Mouse (Mus musculus) stomach, embryonic 16.5 days (tissue): ENCODE results near the gene Gm49405. TPM values are rescaled to one million over a fixed set of nuclear protein-coding genes. Genes with fewer than 3 reads are reported as not detected.

Experiments used
- ATAC-seq: fragments of 200-750 bp; cut with Nextera tagmentation; 2 replicates; pipeline ENCODE4 v1.8.0; 2017; ENCODE audit warnings: moderate number of reproducible peaks, moderate TSS enrichment; ENCODE audit not compliant: insufficient read depth, low FRiP score
- H3K27ac ChIP-seq: fragments of 300-500 bp; sonication (generic); 2 replicates; pipeline ENCODE4 v1.5.1; 2014; ENCODE audit warnings: low read length
- H3K27me3 ChIP-seq: fragments of 300-500 bp; sonication (generic); 2 replicates; pipeline ENCODE4 v1.6.1; 2014; ENCODE audit warnings: low read length, control low read depth, mixed read lengths; ENCODE audit not compliant: control insufficient read depth, insufficient read depth
- H3K36me3 ChIP-seq: fragments of 300-500 bp; sonication (generic); 2 replicates; pipeline ENCODE4 v1.6.1; 2014; ENCODE audit warnings: low read length; ENCODE audit not compliant: control insufficient read depth, insufficient read depth
- H3K4me1 ChIP-seq: fragments of 300-500 bp; sonication (generic); 2 replicates; pipeline ENCODE4 v1.6.1; 2014; ENCODE audit warnings: low read length, control low read depth, mixed read lengths; ENCODE audit not compliant: control insufficient read depth, insufficient read depth
- H3K4me2 ChIP-seq: fragments of 300-500 bp; sonication (generic); 2 replicates; pipeline ENCODE4 v1.6.1; 2014; ENCODE audit warnings: low read depth, low read length, mixed read lengths
- H3K4me3 ChIP-seq: fragments of 300-500 bp; sonication (generic); replicated peaks from 2 replicates; pipeline ENCODE4 v1.5.1; 2014; ENCODE audit warnings: mild to moderate bottlenecking, low read length
- H3K9ac ChIP-seq: fragments of 300-500 bp; sonication (generic); 2 replicates; pipeline ENCODE4 v1.6.1; 2014; ENCODE audit warnings: low read length
- H3K9me3 ChIP-seq: fragments of 300-500 bp; sonication (generic); replicated peaks from 2 replicates; pipeline ENCODE4 v1.6.1; 2016; ENCODE audit warnings: low read length, control low read depth; ENCODE audit not compliant: control insufficient read depth
- WGBS: fragments of 180-500 bp; shearing (Covaris S2); extraction: QIAGEN DNeasy Blood & Tissue Kit; methylation state at CpG from one replicate; pipeline ENCODE4 v1.1.7; 2014; 5-methylcytosine and 5-hydroxymethylcytosine counted together
- polyA plus RNA-seq: library from polyadenylated mRNA; unstranded; fragments of >200 nt; fragmentation: Nextera tagmentation; extraction: Ambion mirVana; gene quantifications from 2 replicates; pipeline ENCODE4 v1.2.1, GENCODE M21; 2015

Gm49405 gene
- polyA plus RNA-seq, 1 experiment from 2014 or later: 2.8 TPM

DNA sequence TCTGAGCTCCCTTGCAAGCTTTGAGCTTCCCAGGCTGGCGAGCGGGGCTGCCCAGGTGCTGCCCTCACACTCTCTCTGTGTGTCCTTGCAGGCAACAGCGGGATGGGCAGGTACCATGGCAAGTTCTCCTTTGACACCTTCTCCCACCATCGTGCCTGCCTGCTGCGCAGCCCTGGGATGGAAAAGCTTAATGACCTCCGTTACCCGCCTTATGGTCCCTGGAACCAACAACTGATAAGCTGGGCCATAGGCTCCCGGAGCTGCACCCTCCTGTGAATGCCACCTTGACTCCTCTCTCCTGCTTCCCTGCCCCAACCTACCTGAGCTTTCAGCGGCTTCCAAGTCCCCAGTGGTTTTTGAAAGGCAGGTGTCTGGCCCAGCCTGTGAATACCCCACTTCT lies 19.5 kb upstream of the Gm49405 start:
- H3K4me1 ChIP-seq: peaks cover 3% of the 10 kb centered on the region; the same call in 1 of the 2 replicates
- no peak overlapping the region for H3K4me3 ChIP-seq
- no peak for ATAC-seq
- 69% methylated on average over 9 of the region's 9 CpGs for WGBS
- H3K36me3 ChIP-seq: no peaks in the 10 kb centered on the region
- H3K27me3 ChIP-seq: no peaks in the 10 kb centered on the region
- H3K4me2 ChIP-seq: no peak overlapping the region
- no peak overlapping the region for H3K27ac ChIP-seq
- no peak overlapping the region for H3K9ac ChIP-seq
- H3K9me3 ChIP-seq: no peaks in the 10 kb centered on the region

DNA sequence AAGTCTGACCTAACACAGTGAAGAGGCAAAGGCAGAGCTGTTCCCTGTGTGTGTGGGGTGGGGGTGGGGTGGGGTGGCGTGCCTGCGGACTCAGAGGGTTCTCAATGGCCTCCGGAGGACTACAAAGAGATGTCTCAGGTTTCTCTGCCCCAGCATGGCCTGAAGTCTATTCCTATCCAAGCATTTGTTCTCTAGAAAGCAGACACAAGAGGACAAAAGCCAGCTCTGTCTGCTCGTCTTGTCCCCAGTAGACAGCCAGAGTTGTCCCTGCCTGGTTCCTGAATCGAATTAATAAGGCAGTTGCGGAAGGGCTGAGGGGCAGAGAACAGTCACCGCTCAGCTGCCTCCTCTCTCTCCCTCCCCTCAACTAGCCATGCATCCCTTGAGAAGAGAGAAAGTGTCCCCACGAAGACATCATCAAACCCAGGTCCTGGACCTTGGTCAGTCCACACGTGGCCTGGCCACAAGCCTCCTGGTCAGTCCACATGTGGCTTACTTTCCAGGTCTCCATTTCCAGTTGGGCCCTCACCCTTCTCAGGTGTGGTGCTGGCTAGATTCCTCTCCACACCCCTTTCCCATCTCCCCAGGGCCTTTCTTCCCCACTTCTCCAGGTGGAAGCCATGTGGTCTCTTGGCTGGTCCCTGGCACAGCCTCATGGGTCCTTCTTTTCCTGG lies 16.8 kb upstream of the Gm49405 start:
- Histone ChIP-seq H3K27ac (no peak overlapping the region), H3K4me2 (no peak overlapping the region), H3K36me3 (no peaks in the 10 kb centered on the region), H3K27me3 (no peaks in the 10 kb centered on the region), H3K9ac (no peak overlapping the region), H3K9me3 (no peaks in the 10 kb centered on the region), H3K4me1 (peaks cover 14% of the 10 kb centered on the region), H3K4me3 (no peak overlapping the region)
- no peak for ATAC-seq
- 55% methylated on average over 9 of the region's 9 CpGs for WGBS

DNA sequence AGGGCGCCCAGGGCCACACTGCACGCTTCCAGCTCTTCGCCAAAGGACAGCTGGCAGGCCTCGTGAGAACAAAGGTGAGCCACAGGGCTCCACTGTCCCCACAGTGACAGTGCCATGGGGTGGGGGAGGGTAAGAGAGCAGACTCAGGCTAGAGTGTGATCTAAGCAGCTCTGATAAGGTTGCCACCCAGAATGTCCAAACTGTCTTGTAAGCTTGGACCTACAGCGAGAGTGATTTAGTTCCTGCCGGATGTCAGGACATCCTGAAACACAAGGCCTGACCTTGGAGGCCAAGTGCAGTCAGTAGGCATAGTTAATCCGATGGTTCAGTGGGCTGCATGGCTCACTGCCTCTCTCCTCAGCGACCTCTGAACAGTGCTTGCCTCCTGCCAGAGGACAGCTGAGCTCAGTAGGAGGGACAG lies 15.2 kb upstream of the Gm49405 start:
- 0 out of 2 replicates have a peak overlapping the region, but pooled peaks have one; percentile 21 for H3K27ac ChIP-seq
- H3K36me3 ChIP-seq: no peaks in the 10 kb centered on the region
- peaks cover 12% of the 10 kb centered on the region for H3K4me1 ChIP-seq
- H3K4me3 ChIP-seq: no peak overlapping the region
- H3K27me3 ChIP-seq: no peaks in the 10 kb centered on the region
- no peak overlapping the region for H3K9ac ChIP-seq
- 34% methylated on average over 8 of the region's 8 CpGs for WGBS
- no peak for ATAC-seq
- no peaks in the 10 kb centered on the region for H3K9me3 ChIP-seq
- H3K4me2 ChIP-seq: no peak overlapping the region

DNA sequence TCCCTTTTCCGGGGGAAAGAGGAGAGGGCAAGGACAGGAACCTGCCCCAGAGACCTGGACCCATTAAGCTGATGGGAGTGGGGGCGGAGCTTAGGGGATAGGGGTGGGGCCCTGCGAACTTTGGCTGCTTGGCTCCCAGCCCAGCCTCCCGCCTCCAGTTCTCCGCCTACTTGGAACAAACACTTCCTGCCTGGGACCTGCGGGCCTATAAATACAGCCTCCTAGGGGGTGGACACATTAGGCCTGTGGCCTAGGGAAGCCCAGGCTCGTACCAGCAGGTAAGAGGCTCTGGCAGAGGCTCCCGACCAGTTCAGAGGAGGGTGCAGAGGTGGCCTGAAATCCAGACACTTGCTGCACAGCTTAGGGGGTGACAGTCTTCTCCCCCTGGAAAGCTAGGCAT lies 14.1 kb upstream of the Gm49405 start, which contains the start of gene Acy3:
Gene Acy3, plus strand, starts transcription at position 237 of the 400 bp plus-strand sequence.
- 8% methylated on average over 8 of the region's 8 CpGs for WGBS
- H3K36me3 ChIP-seq: no peaks in the 10 kb centered on the region
- no peaks in the 10 kb centered on the region for H3K27me3 ChIP-seq
- peak; percentile 84 for ATAC-seq
- H3K4me1 ChIP-seq: peaks cover 12% of the 10 kb centered on the region
- peak within 1 kb of the TSS; percentile 40 for H3K4me2 ChIP-seq
- H3K4me3 ChIP-seq: peak within 1 kb of the TSS; percentile 15; the same call in 1 of the 2 replicates
- H3K27ac ChIP-seq: peak within 1 kb of the TSS; percentile 70
- H3K9me3 ChIP-seq: no peaks in the 10 kb centered on the region
- peak within 1 kb of the TSS; percentile 69 for H3K9ac ChIP-seq

DNA sequence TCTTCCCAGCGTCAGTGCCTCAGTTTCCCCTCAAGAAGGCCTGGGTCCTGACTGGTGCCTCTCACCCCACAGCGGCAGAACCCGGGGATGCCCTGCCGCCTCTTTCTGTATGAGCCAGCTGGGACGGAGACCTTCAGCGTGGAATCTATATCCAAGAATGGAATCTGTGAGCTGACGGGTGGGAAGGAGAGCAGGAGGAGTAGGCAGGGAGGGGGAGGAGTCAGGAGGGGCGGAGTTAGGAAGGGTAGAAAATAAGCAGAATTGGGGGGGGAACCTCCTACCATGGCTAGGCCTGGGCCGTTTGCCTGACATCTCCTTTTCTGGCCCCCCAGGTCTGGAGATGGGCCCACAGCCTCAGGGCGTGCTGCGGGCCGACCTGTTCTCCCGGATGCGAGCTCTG lies 12.4 kb upstream of the Gm49405 start:
- whole genome bisulfite sequencing: 83% methylated on average over 14 of the region's 14 CpGs
- no peaks in the 10 kb centered on the region for H3K9me3 ChIP-seq

DNA sequence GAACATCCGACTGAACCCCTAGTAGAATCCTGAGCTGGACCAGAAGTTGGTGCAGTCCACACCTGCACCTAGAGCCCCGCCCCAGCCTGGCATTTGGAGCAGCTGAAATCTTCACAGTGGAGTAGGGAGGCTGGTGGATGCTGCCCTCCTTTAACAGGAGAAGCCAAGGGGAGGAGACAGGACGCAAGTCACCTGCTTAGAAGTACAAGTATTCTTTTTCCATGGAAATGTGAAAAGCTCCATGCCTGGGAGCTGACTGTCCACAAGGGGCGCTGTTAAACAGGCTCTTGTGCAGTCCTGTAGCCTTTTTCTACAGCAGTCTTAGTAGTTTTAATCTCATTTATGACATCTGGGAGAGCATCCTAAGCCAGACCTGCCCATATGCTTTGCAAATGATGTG lies 11.7 kb upstream of the Gm49405 start:
- no peaks in the 10 kb centered on the region for H3K27me3 ChIP-seq
- H3K4me2 ChIP-seq: no peak overlapping the region
- H3K4me3 ChIP-seq: no peak overlapping the region
- H3K36me3 ChIP-seq: no peaks in the 10 kb centered on the region
- ATAC-seq: no peak
- H3K27ac ChIP-seq: no peak overlapping the region
- H3K9me3 ChIP-seq: no peaks in the 10 kb centered on the region
- WGBS: 86% methylated on average over 4 of the region's 4 CpGs
- no peak overlapping the region for H3K9ac ChIP-seq
- H3K4me1 ChIP-seq: peaks cover 12% of the 10 kb centered on the region

More for the DNA sequence above, 12.4 kb upstream of the Gm49405 start:
- H3K36me3 ChIP-seq: no peaks in the 10 kb centered on the region
- no peak for ATAC-seq
- H3K27me3 ChIP-seq: no peaks in the 10 kb centered on the region
- no peak overlapping the region for H3K4me3 ChIP-seq
- peaks cover 12% of the 10 kb centered on the region for H3K4me1 ChIP-seq
- H3K4me2 ChIP-seq: no peak overlapping the region
- no peak overlapping the region for H3K9ac ChIP-seq
- H3K27ac ChIP-seq: no peak overlapping the region

DNA sequence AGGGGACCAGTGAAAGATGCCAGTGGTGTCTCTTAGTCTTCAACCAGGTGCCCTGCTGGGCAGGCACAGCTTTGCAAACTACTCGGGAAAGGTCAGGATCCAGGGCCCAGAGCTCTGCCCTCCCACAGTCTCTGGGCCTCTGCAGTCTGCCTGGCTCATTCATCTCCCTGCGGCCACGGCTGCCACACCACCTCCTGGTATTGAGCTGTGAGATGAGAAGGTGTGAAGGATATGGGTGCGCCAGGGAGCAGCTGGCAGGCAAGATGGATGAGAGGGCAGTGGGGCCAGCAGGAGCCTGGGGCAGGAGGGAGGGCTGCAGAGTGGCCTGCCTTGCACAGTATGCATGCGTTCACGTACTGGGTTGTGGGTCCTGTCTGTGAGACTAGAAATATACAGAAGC lies 9.6 kb upstream of the Gm49405 start:
- 25% methylated on average over 6 of the region's 6 CpGs for WGBS
- ATAC-seq: no peak
- no peak overlapping the region for H3K27ac ChIP-seq

DNA sequence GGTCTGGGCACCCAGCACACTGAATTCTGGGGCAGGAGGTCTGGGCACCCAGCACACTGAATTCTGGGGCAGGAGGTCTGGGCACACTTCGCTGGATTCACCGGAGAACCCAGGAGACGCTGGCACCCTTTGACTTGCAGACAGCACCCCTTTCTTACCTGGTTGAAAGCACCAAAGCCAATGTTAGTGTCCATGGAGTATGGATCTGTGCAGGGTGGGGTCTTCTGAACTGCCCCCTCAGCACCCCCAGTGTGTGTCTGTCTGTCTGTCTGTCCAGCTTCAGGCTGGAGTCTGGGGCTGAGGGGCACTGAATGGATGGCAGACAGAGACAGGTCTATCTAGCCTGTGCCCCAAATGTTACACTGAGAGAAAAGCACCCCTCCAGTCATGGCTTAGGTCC lies 8.9 kb upstream of the Gm49405 start:
- no peaks in the 10 kb centered on the region for H3K27me3 ChIP-seq
- H3K9me3 ChIP-seq: no peaks in the 10 kb centered on the region
- H3K4me2 ChIP-seq: no peak overlapping the region
- H3K36me3 ChIP-seq: no peaks in the 10 kb centered on the region
- WGBS: 94% methylated on average over 3 of the region's 3 CpGs
- ATAC-seq: no peak
- H3K27ac ChIP-seq: no peak overlapping the region
- H3K9ac ChIP-seq: no peak overlapping the region
- peaks cover 5% of the 10 kb centered on the region for H3K4me1 ChIP-seq
- no peak overlapping the region for H3K4me3 ChIP-seq

More for the DNA sequence above, 9.6 kb upstream of the Gm49405 start:
- H3K27me3 ChIP-seq: no peaks in the 10 kb centered on the region
- H3K4me1 ChIP-seq: peaks cover 12% of the 10 kb centered on the region
- no peak overlapping the region for H3K9ac ChIP-seq
- H3K36me3 ChIP-seq: no peaks in the 10 kb centered on the region
- no peak overlapping the region for H3K4me3 ChIP-seq
- no peaks in the 10 kb centered on the region for H3K9me3 ChIP-seq
- H3K4me2 ChIP-seq: no peak overlapping the region

DNA sequence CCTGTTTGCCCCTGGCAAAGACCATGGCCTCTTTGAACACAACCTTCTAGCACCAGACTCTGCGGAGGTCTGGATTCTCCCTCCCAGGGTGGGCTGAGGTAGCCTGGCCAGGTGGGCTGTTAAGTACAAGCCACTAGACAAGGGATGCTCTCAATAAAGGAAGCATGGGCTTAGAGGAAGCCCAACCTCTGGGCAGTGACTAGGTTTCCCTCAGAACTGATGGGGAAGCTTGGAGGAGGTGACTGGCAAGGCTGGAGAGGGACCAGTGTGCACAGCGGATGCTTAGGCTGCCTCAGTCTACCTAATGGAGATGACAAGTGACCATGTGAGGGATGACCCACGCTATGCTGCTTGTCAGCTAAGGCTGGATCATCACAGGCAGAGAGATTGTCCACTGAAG lies 8.5 kb upstream of the Gm49405 start:
- Histone ChIP-seq H3K9me3 (no peaks in the 10 kb centered on the region), H3K27ac (no peak overlapping the region), H3K36me3 (no peaks in the 10 kb centered on the region), H3K9ac (no peak overlapping the region), H3K4me1 (peaks cover 1% of the 10 kb centered on the region), H3K4me2 (no peak overlapping the region), H3K4me3 (no peak overlapping the region), H3K27me3 (no peaks in the 10 kb centered on the region)
- ATAC-seq: no peak
- 87% methylated on average over 3 of the region's 3 CpGs for WGBS
